Mouse (Mus musculus) gastrocnemius, postnatal 4 days (tissue): ENCODE measurements at regions not wholly inside any gene's neighbourhood (a gene's known extent, or its start where the extent isn't known, plus 50 kb on each side); places are given as distances from the start of the nearest gene placed in this dataset.
A peak's percentile ranks its signal among the peaks of the same experiment; 100 is the strongest.

Experiments
- DNase-seq, 2 experiments: peaks; one replicate each; pipeline ENCODE4 v3.0.0; 2021 to 2022; ENCODE audit warnings: low spot score in 2 of 2, mixed read lengths in 2 of 2

- DNase-seq: peak in 1 of 2 experiments; percentile 11
Observed at GRCm38 (mm10) chr13:71248261-71249031, 406.8 kb upstream of the Adamts16 start.

DNA sequence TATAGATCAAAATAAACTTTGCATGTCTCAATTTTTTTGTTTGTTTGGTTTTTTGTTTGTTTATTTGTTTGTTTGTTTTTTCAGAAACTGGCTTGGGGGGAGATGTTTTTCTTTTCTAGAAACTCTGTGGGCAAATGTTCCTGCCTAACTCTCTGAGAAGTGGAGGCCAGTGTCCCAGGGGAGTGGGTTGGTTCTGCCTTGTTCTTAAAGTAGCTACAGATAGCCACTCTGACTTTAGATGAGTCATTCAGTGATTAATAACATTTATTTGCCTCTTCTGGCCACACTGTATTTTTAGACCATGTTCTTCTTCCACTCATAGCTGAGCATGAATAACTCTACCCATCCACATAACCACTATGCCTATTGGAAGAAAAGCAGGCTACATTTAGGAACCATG lies 405.6 kb upstream of the Adamts16 start:
- DNase-seq: no peak

DNA sequence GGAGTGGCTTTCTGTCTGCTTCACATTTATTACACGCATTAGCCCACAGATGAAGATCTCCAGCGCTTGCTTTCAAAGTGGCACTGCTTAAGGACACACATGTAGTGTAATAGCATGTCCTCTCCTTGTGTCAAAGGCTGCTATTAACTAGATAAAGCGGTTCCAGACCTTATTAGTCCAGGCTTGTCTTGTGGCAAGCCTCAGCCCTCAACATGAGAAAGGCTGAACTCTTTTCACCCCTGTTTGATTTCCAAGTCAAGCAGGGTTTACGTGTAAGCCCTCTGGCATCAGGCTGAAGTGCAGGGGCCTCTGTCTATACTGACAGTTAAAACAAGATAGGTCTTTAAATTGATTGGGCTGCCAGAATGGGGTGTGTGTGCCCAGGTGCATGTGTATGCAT lies 403.7 kb upstream of the Adamts16 start:
- no peak for DNase-seq

GRCm38 (mm10) chr13:71239782-71240181 lies 398.2 kb upstream of the Adamts16 start:
- DNase-seq: no peak

DNA sequence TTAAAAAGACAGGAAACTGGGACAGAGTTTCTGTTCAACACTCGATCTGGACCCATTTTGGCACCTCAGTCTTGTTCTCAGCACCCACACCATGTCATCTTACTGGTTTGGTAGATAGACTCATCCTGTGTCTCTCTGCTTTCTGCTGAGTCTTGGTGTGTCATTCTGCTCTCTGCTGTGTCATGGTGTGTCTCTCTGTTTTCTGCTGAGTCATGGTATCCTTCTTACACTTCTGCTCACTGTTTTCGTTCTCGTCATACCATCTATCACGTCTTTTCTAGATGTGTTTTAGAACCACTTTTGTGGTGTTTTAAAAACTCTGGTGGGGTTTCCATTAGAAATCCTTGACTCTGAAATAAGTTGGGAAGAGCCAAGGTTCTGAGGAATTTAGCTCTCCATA lies 393.7 kb upstream of the Adamts16 start:
- DNase-seq: no peak

GRCm38 (mm10) chr13:71231182-71231581 lies 389.6 kb upstream of the Adamts16 start:
- DNase-seq: no peak

GRCm38 (mm10) chr13:71214776-71215175 lies 373.2 kb upstream of the Adamts16 start:
- no peak for DNase-seq

DNA sequence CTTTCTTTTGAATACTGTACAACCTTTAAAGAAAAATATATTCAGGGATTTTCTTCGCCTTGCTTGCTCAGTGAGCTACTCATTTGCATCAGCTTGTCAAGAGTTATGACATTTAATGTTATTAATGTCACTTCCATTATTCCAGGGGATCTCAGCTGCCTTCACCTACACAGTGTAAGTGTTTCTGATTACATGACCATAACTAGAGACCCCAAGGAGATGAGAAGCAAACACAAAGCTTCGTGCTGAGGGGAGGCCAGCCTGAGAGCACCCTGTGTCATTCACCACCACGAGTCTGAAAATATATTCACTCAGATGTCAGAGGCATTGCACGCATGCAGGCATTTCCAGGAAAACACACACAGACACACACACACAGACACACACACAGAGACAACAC lies 369.8 kb upstream of the Adamts16 start:
- no peak for DNase-seq

DNA sequence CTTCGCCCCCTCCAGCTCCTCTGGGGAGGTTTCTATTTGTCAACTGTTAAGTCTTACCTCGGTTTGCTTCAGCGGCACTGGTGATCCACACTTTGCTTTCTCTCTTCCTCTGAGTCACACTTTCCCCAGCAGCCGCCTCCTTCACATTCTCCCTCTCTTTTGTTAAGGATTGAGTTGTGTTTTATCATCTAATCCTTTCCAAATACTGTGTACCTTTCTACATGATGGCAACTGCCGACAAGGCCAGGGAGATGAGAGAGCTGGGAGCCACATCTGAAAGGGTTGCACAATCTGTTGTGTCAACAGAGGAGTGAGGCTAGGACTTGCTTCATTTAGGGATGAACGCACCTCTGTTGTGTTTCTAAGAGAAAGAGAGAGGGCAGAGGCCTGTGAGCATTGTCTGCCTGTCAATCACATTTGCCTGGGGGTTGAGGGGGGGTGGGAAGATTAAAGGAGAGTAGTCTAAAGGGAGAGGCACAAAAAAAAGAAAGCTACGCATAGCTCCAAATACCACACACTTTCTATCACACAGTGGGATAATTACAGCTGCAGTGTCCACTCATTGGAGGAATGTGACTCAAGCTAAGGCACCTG lies 369.1 kb upstream of the Adamts16 start:
- no peak for DNase-seq

DNA sequence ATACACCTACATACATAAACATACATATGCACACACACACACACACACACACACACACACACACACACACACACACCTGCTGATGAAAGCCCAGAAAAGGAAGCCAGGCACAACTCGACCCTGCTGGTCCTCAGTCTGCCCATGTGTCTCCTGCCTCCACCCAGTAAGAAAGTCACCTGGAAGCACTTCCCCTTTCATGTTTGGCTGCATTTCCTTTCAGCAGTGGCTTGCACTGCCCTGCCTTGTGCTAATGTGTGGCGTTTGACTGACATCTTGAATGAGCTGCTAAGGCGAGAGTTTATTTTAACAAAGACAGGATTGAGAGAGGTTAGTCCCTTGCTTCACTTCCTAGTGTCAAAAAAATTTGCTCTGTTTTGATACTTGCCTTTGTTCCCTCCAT lies 364.1 kb upstream of the Adamts16 start:
- DNase-seq: no peak

DNA sequence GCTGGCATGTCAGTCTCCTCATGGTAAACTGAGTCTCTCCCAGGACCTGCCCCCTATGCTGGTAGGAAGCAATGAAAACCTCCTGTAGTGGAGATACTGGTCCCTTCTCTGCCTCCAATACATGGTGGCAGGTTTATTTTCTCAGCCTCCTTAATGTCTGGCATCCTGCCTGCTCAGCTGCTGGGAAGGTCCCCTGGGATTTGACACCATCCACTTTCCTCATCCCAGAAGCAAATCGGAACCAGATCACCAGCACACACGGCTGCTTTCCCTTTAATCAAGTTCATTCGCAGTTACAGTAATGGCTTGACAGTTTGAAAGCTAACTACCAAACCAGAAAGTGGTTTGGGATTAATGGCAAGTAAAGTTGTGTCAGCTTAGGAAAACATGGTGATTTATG lies 359.0 kb upstream of the Adamts16 start:
- DNase-seq: no peak

DNA sequence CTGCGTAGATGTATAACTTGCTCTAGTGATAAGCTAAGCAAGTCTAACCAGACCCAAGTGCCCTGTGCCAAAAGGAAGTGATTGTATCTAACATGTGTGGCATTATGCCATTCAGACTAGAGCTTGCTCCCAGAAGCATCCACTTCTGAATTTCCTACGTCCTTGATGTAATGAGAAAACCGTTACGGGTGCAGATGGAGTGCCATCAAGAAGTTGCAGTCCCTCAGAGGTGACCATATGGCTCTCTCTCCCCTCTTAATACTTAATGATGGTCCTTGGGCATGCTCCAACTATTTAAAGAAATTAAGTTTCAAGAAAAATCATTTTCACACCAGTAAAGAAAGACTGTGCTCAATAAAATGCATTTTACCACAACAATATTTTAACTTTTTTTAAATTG lies 354.1 kb upstream of the Adamts16 start:
- DNase-seq: no peak

- DNase-seq: no peak
Observed at GRCm38 (mm10) chr13:71184500-71184899, 342.9 kb upstream of the Adamts16 start.

DNA sequence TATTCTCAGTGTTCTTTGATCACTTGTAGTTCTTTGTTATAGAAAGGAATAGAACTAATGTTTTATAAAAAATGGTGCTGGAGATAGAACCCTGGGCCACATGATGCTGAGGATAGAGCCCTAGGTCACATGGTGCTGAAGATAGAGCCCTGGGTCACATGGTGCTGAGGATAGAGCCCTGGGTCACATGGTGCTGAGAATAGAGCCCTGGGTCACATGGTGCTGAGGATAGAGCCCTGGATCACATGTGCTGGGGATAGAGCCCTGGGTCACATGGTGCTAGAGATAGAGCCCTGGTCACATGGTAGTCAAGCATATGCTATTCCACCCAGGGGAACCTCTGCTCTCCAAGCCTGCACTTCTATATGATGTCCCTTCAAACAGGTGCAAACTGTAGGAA lies 337.5 kb upstream of the Adamts16 start:
- no peak for DNase-seq

DNA sequence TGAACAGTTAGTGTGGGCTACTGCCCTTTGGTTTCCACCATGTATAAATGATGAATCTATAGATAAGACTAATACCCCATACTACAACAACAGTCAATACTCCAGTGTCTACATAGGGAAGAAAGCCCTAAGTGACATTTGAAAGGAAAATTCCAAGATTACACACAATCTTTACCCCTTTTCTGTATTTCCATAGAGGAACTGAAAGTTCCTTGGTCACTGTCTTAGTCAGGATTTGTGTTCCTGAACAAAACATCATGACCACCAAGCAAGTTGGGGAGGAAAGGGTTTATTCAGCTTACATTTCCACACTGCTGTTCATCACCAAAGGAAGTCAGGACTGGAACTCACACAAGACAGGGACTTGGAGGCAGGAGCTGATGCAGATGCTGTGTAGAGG lies 332.7 kb upstream of the Adamts16 start:
- no peak for DNase-seq

DNA sequence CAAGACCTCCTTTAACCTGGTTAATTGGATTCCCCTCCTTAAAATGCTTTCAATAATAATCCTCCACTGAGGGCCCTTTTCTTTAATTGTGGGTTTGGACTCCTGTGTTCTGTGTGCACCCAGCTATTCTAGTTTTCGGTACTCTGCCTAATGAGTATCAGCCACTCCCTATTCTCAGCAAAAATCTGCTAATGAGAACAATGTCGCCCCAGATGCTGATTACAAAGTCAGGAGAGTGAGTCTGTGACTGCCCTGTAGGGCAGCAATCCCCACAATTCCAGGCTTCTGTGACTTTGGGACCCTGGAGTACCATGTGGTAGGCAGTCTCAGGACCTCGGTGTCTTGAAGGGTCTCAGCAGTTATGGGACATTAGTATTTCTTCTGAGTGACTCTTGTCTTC lies 324.6 kb upstream of the Adamts16 start:
- DNase-seq: no peak

- DNase-seq: no peak
Observed at GRCm38 (mm10) chr13:71165096-71165920, 323.7 kb upstream of the Adamts16 start.

DNA sequence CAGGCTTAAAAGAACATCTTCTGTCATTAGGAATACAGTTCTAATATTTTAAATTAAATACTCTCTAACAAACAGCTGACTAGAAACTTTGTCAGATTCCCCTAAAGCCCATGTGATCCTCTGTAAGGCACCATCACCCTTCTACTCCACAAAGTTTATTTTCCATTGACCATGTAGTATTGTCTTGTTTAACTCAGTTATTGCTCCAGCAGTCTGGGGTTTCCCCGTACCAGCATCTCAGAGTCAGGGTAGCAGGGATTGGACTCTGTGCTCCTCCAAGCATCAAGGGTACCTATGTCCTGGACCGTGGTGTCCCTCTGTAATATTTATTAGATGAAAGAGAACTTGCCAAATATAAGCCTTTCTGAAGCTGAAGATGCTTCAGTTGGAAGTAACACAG lies 322.4 kb upstream of the Adamts16 start:
- DNase-seq: no peak

GRCm38 (mm10) chr13:71162952-71163351 lies 321.3 kb upstream of the Adamts16 start:
- no peak for DNase-seq

DNA sequence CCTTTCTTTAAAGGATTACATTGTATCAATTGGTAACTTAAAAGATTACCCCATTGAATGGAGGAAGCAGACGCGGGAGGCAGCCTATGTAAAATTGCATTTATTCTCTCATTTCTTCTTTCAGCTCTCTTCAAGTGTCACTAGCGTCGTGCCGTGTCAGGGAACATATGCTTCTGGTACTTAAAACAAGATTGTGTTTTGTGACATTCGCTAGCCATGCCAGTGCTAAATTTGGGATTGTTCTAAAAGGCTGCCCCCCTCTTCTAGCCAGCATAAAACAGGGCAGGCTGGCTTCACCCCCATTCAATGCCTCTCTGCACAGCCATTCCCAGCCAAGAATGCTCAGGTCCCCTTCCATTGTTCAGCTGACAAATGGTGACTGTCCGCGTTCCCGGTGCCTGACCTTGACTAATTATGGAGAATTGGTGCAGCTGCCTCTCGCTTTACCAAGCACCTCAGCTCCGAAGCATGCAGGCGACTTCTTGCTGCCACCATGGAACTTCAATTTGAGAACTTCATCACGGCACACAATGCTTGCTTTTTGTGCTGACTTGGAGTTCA lies 316.8 kb upstream of the Adamts16 start:
- DNase-seq: no peak

- DNase-seq: no peak
Observed at GRCm38 (mm10) chr13:71157656-71158299, 316.2 kb upstream of the Adamts16 start.
